In the genomic region with DNA sequence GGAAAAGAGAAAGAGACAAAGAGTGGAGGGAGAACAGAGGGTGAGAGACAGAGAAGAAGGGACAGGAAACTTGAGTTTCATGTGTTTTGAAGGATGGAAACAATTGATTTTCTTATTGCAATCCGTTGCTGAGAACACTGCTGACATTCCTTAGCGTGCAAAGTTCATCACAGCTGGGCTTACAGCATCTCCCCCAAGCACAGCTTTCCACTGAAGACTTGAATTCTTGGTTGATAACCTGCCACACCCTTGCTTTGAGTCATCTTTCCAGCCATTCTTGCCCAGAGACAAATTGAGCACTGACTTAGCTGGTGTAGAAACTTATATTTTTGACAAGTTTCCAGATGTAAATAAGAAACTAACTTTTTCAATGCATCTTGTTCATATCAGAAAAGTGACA, we compare ENCODE assay signal across 31 mouse cellular contexts. TPM values are rescaled to one million over a fixed set of nuclear protein-coding genes. Genes with fewer than 3 reads are reported as not detected.
DNase-seq lines count a peak whose midpoint lies in the region; ATAC-seq and TF ChIP-seq lines count a peak whose summit lies in the region.
"Had no signal": no experiment of that assay in that cellular context is flagged by ENCODE, and none has a peak within 500 bp of the region (broad histone marks: within the 10 kb centered on the region; RNA-seq: fewer than 3 reads in every experiment).

No protein-coding gene starts in this region.

- no peaks in the 10 kb centered on the region for H3K9me3 ChIP-seq in stomach, embryonic 16.5 days (replicated peaks; ENCODE audit: control insufficient read depth, low read length)
- H3K9me3 ChIP-seq in stomach, postnatal 0 days (ENCODE audit: control insufficient read depth, low read length): no peaks in the 10 kb centered on the region
- H3K9me3 ChIP-seq: embryonic facial prominence, embryonic 13.5 days; forebrain, embryonic 13.5 days; hindbrain, embryonic 10.5 days; hindbrain, embryonic 15.5 days; kidney, embryonic 15.5 days; limb, embryonic 12.5 days; liver, embryonic 15.5 days; lung, embryonic 15.5 days; neural tube, embryonic 13.5 days; stomach, embryonic 15.5 days had no signal

- no peak for TF ChIP-seq CTCF in gastrocnemius, adult 2 months (IDR thresholded peaks at IDR 0.05)
- no peak for TF ChIP-seq CTCF in stomach, postnatal 0 days (IDR thresholded peaks at IDR 0.05; ENCODE audit: low read depth)
- no peak for TF ChIP-seq CTCF in embryonic fibroblast, embryonic 13.5 days (IDR thresholded peaks at IDR 0.05; ENCODE audit: borderline replicate concordance, insufficient read depth, low read length)

- DNase-seq in gastrocnemius, adult 2 months: peak; percentile 24
- no peak for DNase-seq in gastrocnemius, postnatal 4 days (ENCODE audit: low spot score in 2 of 2)
- no peak for DNase-seq in stomach, postnatal 0 days (ENCODE audit: low spot score)
- no peak for DNase-seq in embryo, embryonic 11 days
- no peak for DNase-seq in left cerebral cortex, adult 18-20 months (ENCODE audit: low spot score in 2 of 2)
- DNase-seq: adrenal gland, postnatal 10 days; cerebellum, adult 8-10 months; cerebellum, postnatal 25 days; heart, postnatal 10 days; kidney, adult 11 months; kidney, postnatal 25 days; lung, postnatal 36 days; thymus, adult 18-20 months; thymus, postnatal 25 days had no signal

- WGBS in stomach, embryonic 16.5 days: 35% methylated on average over 2 of the region's 2 CpGs
- 36% methylated on average over 2 of the region's 2 CpGs for WGBS in stomach, postnatal 0 days

- TF ChIP-seq POLR2A in embryonic fibroblast, embryonic 13.5 days (IDR thresholded peaks at IDR 0.05; ENCODE audit: low read depth, low read length): peak; percentile 20; the same call in 1 of the 2 replicates

- TF ChIP-seq EP300 in stomach, postnatal 0 days (optimal IDR thresholded peaks at IDR 0.05): no peak

- ATAC-seq in stomach, embryonic 16.5 days (ENCODE audit: insufficient read depth, low FRiP score): no peak
- no peak for ATAC-seq in stomach, postnatal 0 days (ENCODE audit: low FRiP score, low TSS enrichment)
- ATAC-seq: forebrain, embryonic 13.5 days; inflammation-experienced regulatory T-cells, adult 6 months; midbrain, embryonic 16.5 days had no signal

- intact Hi-C loops in gastrocnemius, adult 2 months (cut with DNase I): no loop called here

- H3K4me3 ChIP-seq in gastrocnemius, adult 2 months: no peak overlapping the region
- H3K4me3 ChIP-seq in stomach, embryonic 16.5 days (replicated peaks; ENCODE audit: low read length): no peak overlapping the region
- no peak overlapping the region for H3K4me3 ChIP-seq in stomach, postnatal 0 days (ENCODE audit: low read depth, low read length)
- no peak overlapping the region for H3K4me3 ChIP-seq in embryonic fibroblast, embryonic 13.5 days (ENCODE audit: insufficient read depth, low read length)
- H3K4me3 ChIP-seq: embryonic facial prominence, embryonic 13.5 days; forebrain, embryonic 13.5 days; hindbrain, embryonic 10.5 days; hindbrain, embryonic 15.5 days; kidney, embryonic 15.5 days; left cerebral cortex, adult 2 months; limb, embryonic 12.5 days; liver, embryonic 15.5 days; lung, embryonic 15.5 days; neural tube, embryonic 13.5 days; stomach, embryonic 15.5 days had no signal

- H3K27ac ChIP-seq in gastrocnemius, adult 2 months: peak overlapping the region; percentile 69
- peak overlapping the region; percentile 12; the same call in 1 of the 2 replicates for H3K27ac ChIP-seq in stomach, embryonic 16.5 days (ENCODE audit: low read length)
- H3K27ac ChIP-seq in stomach, postnatal 0 days (replicated peaks): no peak overlapping the region
- H3K27ac ChIP-seq in embryonic fibroblast, embryonic 13.5 days (ENCODE audit: insufficient read depth, low read length): peak overlapping the region; percentile 96
- H3K27ac ChIP-seq: embryonic facial prominence, embryonic 13.5 days; forebrain, embryonic 13.5 days; hindbrain, embryonic 10.5 days; hindbrain, embryonic 15.5 days; kidney, embryonic 15.5 days; left cerebral cortex, adult 2 months; limb, embryonic 12.5 days; liver, embryonic 15.5 days; lung, embryonic 15.5 days; neural tube, embryonic 13.5 days; stomach, embryonic 15.5 days had no signal

- no peak overlapping the region for H3K9ac ChIP-seq in stomach, embryonic 16.5 days (ENCODE audit: low read length)
- H3K9ac ChIP-seq in stomach, postnatal 0 days (ENCODE audit: low read length): no peak overlapping the region
- H3K9ac ChIP-seq: embryonic facial prominence, embryonic 13.5 days; forebrain, embryonic 13.5 days; hindbrain, embryonic 15.5 days; kidney, embryonic 15.5 days; limb, embryonic 12.5 days; liver, embryonic 15.5 days; lung, embryonic 15.5 days; neural tube, embryonic 13.5 days; stomach, embryonic 15.5 days had no signal

- H3K36me3 ChIP-seq in stomach, embryonic 16.5 days (ENCODE audit: control insufficient read depth, insufficient read depth, low read length): no peaks in the 10 kb centered on the region
- no peaks in the 10 kb centered on the region for H3K36me3 ChIP-seq in stomach, postnatal 0 days (ENCODE audit: control insufficient read depth, insufficient read depth, low read length)
- H3K36me3 ChIP-seq: embryonic facial prominence, embryonic 13.5 days; hindbrain, embryonic 10.5 days; hindbrain, embryonic 15.5 days; kidney, embryonic 15.5 days; limb, embryonic 12.5 days; liver, embryonic 15.5 days; lung, embryonic 15.5 days; neural tube, embryonic 13.5 days; stomach, embryonic 15.5 days had no signal

- H3K27me3 ChIP-seq in stomach, embryonic 16.5 days (ENCODE audit: control insufficient read depth, insufficient read depth, low read length): no peaks in the 10 kb centered on the region
- H3K27me3 ChIP-seq in stomach, postnatal 0 days (ENCODE audit: control insufficient read depth, insufficient read depth, low read length): no peaks in the 10 kb centered on the region
- H3K27me3 ChIP-seq: embryonic facial prominence, embryonic 13.5 days; forebrain, embryonic 13.5 days; hindbrain, embryonic 15.5 days; kidney, embryonic 15.5 days; limb, embryonic 12.5 days; liver, embryonic 15.5 days; lung, embryonic 15.5 days; neural tube, embryonic 13.5 days; stomach, embryonic 15.5 days had no signal

- no peak overlapping the region for H3K4me2 ChIP-seq in stomach, embryonic 16.5 days (ENCODE audit: low read depth, low read length)
- no peak overlapping the region for H3K4me2 ChIP-seq in stomach, postnatal 0 days (replicated peaks; ENCODE audit: low read depth)
- H3K4me2 ChIP-seq: embryonic facial prominence, embryonic 13.5 days; forebrain, embryonic 13.5 days; heart, embryonic 11.5 days; hindbrain, embryonic 15.5 days; kidney, embryonic 15.5 days; limb, embryonic 12.5 days; liver, embryonic 15.5 days; lung, embryonic 15.5 days; midbrain, embryonic 11.5 days; neural tube, embryonic 13.5 days; stomach, embryonic 15.5 days had no signal

- no peaks in the 10 kb centered on the region for H3K4me1 ChIP-seq in stomach, embryonic 16.5 days (ENCODE audit: control insufficient read depth, insufficient read depth, low read length)
- H3K4me1 ChIP-seq in stomach, postnatal 0 days (replicated peaks; ENCODE audit: control insufficient read depth, insufficient read depth): no peaks in the 10 kb centered on the region
- H3K4me1 ChIP-seq in embryonic fibroblast, embryonic 13.5 days (ENCODE audit: control insufficient read depth, insufficient read depth, low read length): peaks cover 3% of the 10 kb centered on the region
- H3K4me1 ChIP-seq: forebrain, embryonic 13.5 days; hindbrain, embryonic 10.5 days; kidney, embryonic 15.5 days; liver, embryonic 15.5 days; lung, embryonic 15.5 days; neural tube, embryonic 13.5 days; stomach, embryonic 15.5 days had no signal

RNA-seq across cellular contexts. Expression of a gene that starts 2.3 kb away (rescaled TPM):
- 100 to 1,000 TPM; 139 to 163 TPM for total RNA-seq in gastrocnemius, adult 2 months (2021)
- total RNA-seq in gastrocnemius, postnatal 4 days (2021): 1,000 to 10,000 TPM; 5,402 to 5,586 TPM
- 2,936 and 3,285 TPM in 2 replicates for polyA plus RNA-seq in stomach, embryonic 16.5 days (2015; fragmentation: Nextera tagmentation; extraction: Ambion mirVana)
- 1,202 and 1,254 TPM in 2 replicates for polyA plus RNA-seq in stomach, postnatal 0 days (2015; fragmentation: Nextera tagmentation; extraction: Ambion mirVana)
- polyA plus RNA-seq in embryonic fibroblast, embryonic 13.5 days (2011; ENCODE audit: insufficient read length, low read depth, missing spikeins): 1,952 and 4,064 TPM in 2 replicates
- total RNA-seq in left cerebral cortex, adult 18-20 months (2021): 1 to 10 TPM; 3.1 to 4.4 TPM
- polyA plus RNA-seq: inflammation-experienced regulatory T-cells, adult 6 months had no signal

Comparison
In these comparisons a context has a peak if more than half of its experiments do, and no peak if none do; other contexts are left out.
1. RNA of a gene that starts 2.3 kb away (total RNA-seq): 5,402 to 5,586 TPM in gastrocnemius, postnatal 4 days; 139 to 163 TPM in gastrocnemius, adult 2 months and 3.1 to 4.4 TPM in left cerebral cortex, adult 18-20 months; every median in the first group is over 10 times any median in the second.